Mouse (Mus musculus) hindbrain, postnatal 0 days (tissue): ENCODE data around the gene Cntfr. TPM values are rescaled to one million over a fixed set of nuclear protein-coding genes. Genes with fewer than 3 reads are reported as not detected.
A peak's percentile ranks its signal among the peaks of the same experiment; 100 is the strongest.
"Not testable (repeated sequence)": the region's sequence is repeated elsewhere in the genome, so short reads cannot be mapped to it uniquely, and the experiment has no call there.

Source experiments
- ATAC-seq: fragments of 200-750 bp; cut with Nextera tagmentation; 2 replicates; pipeline ENCODE4 v1.8.0; 2017; ENCODE audit warnings: mild to moderate bottlenecking, moderate TSS enrichment, moderate library complexity
- DNase-seq: peaks from one replicate; pipeline ENCODE4 v3.0.0-alpha.2; 2015; ENCODE audit warnings: low spot score
- H3K27ac ChIP-seq: fragments of 300-500 bp; sonication (generic); 2 replicates; pipeline ENCODE4 v1.5.1; 2014; ENCODE audit warnings: mild to moderate bottlenecking
- H3K27me3 ChIP-seq: fragments of 300-500 bp; sonication (generic); 2 replicates; pipeline ENCODE4 v1.6.1; 2014; ENCODE audit warnings: low read length, mixed read lengths; ENCODE audit not compliant: insufficient read depth
- H3K36me3 ChIP-seq: fragments of 300-500 bp; sonication (generic); 2 replicates; pipeline ENCODE4 v1.6.1; 2014; ENCODE audit warnings: low read length, mixed read lengths; ENCODE audit not compliant: insufficient read depth
- H3K4me1 ChIP-seq: fragments of 300-500 bp; sonication (generic); 2 replicates; pipeline ENCODE4 v1.6.1; 2014; ENCODE audit warnings: antibody characterized with exemption, low read length, mixed read lengths; ENCODE audit not compliant: insufficient read depth
- H3K4me2 ChIP-seq: fragments of 300-500 bp; sonication (generic); 2 replicates; pipeline ENCODE4 v1.6.1; 2014; ENCODE audit warnings: low read depth, mild to moderate bottlenecking, low read length, moderate library complexity, mixed read lengths
- H3K4me3 ChIP-seq: fragments of 300-500 bp; sonication (generic); 2 replicates; pipeline ENCODE4 v1.5.1; 2014; ENCODE audit warnings: low read length
- H3K9ac ChIP-seq: fragments of 300-500 bp; sonication (generic); replicated peaks from 2 replicates; pipeline ENCODE4 v1.6.1; 2014; ENCODE audit warnings: mild to moderate bottlenecking, low read length, moderate library complexity, mixed read lengths
- H3K9me3 ChIP-seq: fragments of 300-500 bp; sonication (generic); 2 replicates; pipeline ENCODE4 v1.6.1; 2016; ENCODE audit warnings: low read length, mixed read lengths
- WGBS: fragments of 180-500 bp; shearing (Covaris S2); extraction: QIAGEN DNeasy Blood & Tissue Kit; methylation state at CpG from one replicate; pipeline ENCODE4 v1.1.7; 2014; 5-methylcytosine and 5-hydroxymethylcytosine counted together
- polyA plus RNA-seq: library from polyadenylated mRNA; unstranded; fragments of >200 nt; fragmentation: Nextera tagmentation; extraction: Ambion mirVana; gene quantifications from 2 replicates; pipeline ENCODE4 v1.2.1, GENCODE M21; 2015
- total RNA-seq: library from RNA; depleted of rRNA; stranded (reverse); fragments of >200 nt; gene quantifications from 2 replicates; pipeline ENCODE4 v1.2.3, GENCODE M21; 2014

Cntfr gene
- total and polyA plus RNA-seq, 2 experiments from 2014 or later, result 22.1 to 61.9 TPM

GRCm38 (mm10) chr4:41696452-41696851 lies 437 bp downstream of the Cntfr start:
- not testable (repeated sequence) for H3K9ac ChIP-seq, H3K27me3 ChIP-seq, H3K4me1 ChIP-seq, H3K9me3 ChIP-seq, DNase-seq, H3K4me2 ChIP-seq, H3K4me3 ChIP-seq, H3K36me3 ChIP-seq, ATAC-seq, H3K27ac ChIP-seq
- 19% methylated on average over 11 of the region's 15 CpGs for WGBS

- H3K4me1 ChIP-seq, H3K9me3 ChIP-seq, ATAC-seq, H3K36me3 ChIP-seq, H3K9ac ChIP-seq, H3K4me2 ChIP-seq, DNase-seq, H3K27ac ChIP-seq, H3K27me3 ChIP-seq, H3K4me3 ChIP-seq: not testable (repeated sequence)
- 0% methylated on average over 10 of the region's 38 CpGs for WGBS
These were observed 1.1 kb downstream of the Cntfr start for GRCm38 (mm10) chr4:41695800-41696199.

GRCm38 (mm10) chr4:41693511-41693910 lies 3.4 kb downstream of the Cntfr start:
- DNase-seq, H3K4me2 ChIP-seq, H3K27me3 ChIP-seq, H3K4me3 ChIP-seq, ATAC-seq, H3K27ac ChIP-seq, H3K36me3 ChIP-seq, H3K9ac ChIP-seq, H3K9me3 ChIP-seq, H3K4me1 ChIP-seq: not testable (repeated sequence)
- 15% methylated on average over 4 of the region's 4 CpGs for WGBS

- no CpG with 5 or more reads among the region's 4 CpGs for WGBS
- not testable (repeated sequence) for H3K4me3 ChIP-seq, H3K9ac ChIP-seq, H3K4me1 ChIP-seq, H3K27ac ChIP-seq, H3K36me3 ChIP-seq, H3K27me3 ChIP-seq, DNase-seq, H3K9me3 ChIP-seq, ATAC-seq, H3K4me2 ChIP-seq
These were observed 6.9 kb downstream of the Cntfr start for GRCm38 (mm10) chr4:41690014-41690413.

- not testable (repeated sequence) for H3K27ac ChIP-seq, H3K4me3 ChIP-seq, H3K36me3 ChIP-seq, DNase-seq, H3K4me1 ChIP-seq, H3K9ac ChIP-seq, H3K4me2 ChIP-seq, ATAC-seq, H3K27me3 ChIP-seq, H3K9me3 ChIP-seq
- 37% methylated on average over 1 of the region's 1 CpGs for WGBS
These were observed 8.3 kb downstream of the Cntfr start for GRCm38 (mm10) chr4:41688562-41688961.

- 19% methylated on average over 10 of the region's 10 CpGs for WGBS
- H3K9me3 ChIP-seq, H3K27me3 ChIP-seq, DNase-seq, H3K4me2 ChIP-seq, H3K36me3 ChIP-seq, H3K9ac ChIP-seq, H3K4me1 ChIP-seq, H3K27ac ChIP-seq, H3K4me3 ChIP-seq, ATAC-seq: not testable (repeated sequence)
These were observed 10.9 kb downstream of the Cntfr start for GRCm38 (mm10) chr4:41685882-41686492.

- H3K4me2 ChIP-seq, H3K27ac ChIP-seq, H3K4me1 ChIP-seq, ATAC-seq, DNase-seq, H3K36me3 ChIP-seq, H3K27me3 ChIP-seq, H3K9ac ChIP-seq, H3K9me3 ChIP-seq, H3K4me3 ChIP-seq: not testable (repeated sequence)
- WGBS, result 0% methylated on average over 14 of the region's 14 CpGs
These were observed 11.9 kb downstream of the Cntfr start for GRCm38 (mm10) chr4:41684931-41685453.

- DNase-seq, H3K27me3 ChIP-seq, H3K27ac ChIP-seq, H3K4me1 ChIP-seq, H3K9ac ChIP-seq, H3K9me3 ChIP-seq, H3K36me3 ChIP-seq, H3K4me3 ChIP-seq: not testable (repeated sequence)
- peak overlapping the region; percentile 38; the same call in 1 of the 2 replicates for H3K4me2 ChIP-seq
- 6% methylated on average over 21 of the region's 27 CpGs for WGBS
- ATAC-seq, result peak; percentile 14; the same call in 1 of the 2 replicates
These were observed 12.6 kb downstream of the Cntfr start for GRCm38 (mm10) chr4:41684131-41684930.

- H3K27ac ChIP-seq, result not testable (repeated sequence)
- ATAC-seq, result peak; percentile 48
These were observed 13.6 kb downstream of the Cntfr start for GRCm38 (mm10) chr4:41683303-41683702.

More at GRCm38 (mm10) chr4:41683303-41683702, 13.6 kb downstream of the Cntfr start:
- not testable (repeated sequence) for H3K9ac ChIP-seq, H3K27me3 ChIP-seq, H3K4me1 ChIP-seq, H3K9me3 ChIP-seq, DNase-seq, H3K4me3 ChIP-seq, H3K36me3 ChIP-seq
- peak overlapping the region; percentile 16; the same call in 1 of the 2 replicates for H3K4me2 ChIP-seq
- WGBS, result 0% methylated on average over 2 of the region's 27 CpGs
